ENCODE assay signal across 13 mouse cellular contexts in genomic region chr19:53008921-53009320, GRCm38 (mm10). TPM values are rescaled to one million over a fixed set of nuclear protein-coding genes. Genes with fewer than 3 reads are reported as not detected.
A peak's percentile ranks its signal among the peaks of the same experiment; 100 is the strongest.
DNase-seq lines count a peak whose midpoint lies in the region; ATAC-seq and TF ChIP-seq lines count a peak whose summit lies in the region.
"Had no signal": no experiment of that assay in that cellular context is flagged by ENCODE, and none has a peak within 500 bp of the region (broad histone marks: within the 10 kb centered on the region; RNA-seq: fewer than 3 reads in every experiment).

No protein-coding gene starts in this region.

- no peak for TF ChIP-seq CTCF in embryonic fibroblast, embryonic 13.5 days (IDR thresholded peaks at IDR 0.05; ENCODE audit: borderline replicate concordance, insufficient read depth, low read length)

- no peak for TF ChIP-seq POLR2A in embryonic fibroblast, embryonic 13.5 days (IDR thresholded peaks at IDR 0.05; ENCODE audit: low read depth, low read length)

- no peaks in the 10 kb centered on the region for H3K27me3 ChIP-seq in heart, embryonic 14.5 days (ENCODE audit: control insufficient read depth, insufficient read depth, low read length)
- no peaks in the 10 kb centered on the region for H3K27me3 ChIP-seq in lung, embryonic 16.5 days (ENCODE audit: control insufficient read depth, insufficient read depth, low read depth, low read length)
- H3K27me3 ChIP-seq in hindbrain, embryonic 10.5 days (ENCODE audit: insufficient read depth, poor library complexity, severe bottlenecking) = no peaks in the 10 kb centered on the region
- H3K27me3 ChIP-seq: midbrain, embryonic 12.5 days had no signal

- no peak for DNase-seq in heart, postnatal 4 days
- no peak for DNase-seq in lung, postnatal 4 days
- DNase-seq in hindbrain, embryonic 10.5 days (ENCODE audit: low spot score) = no peak
- DNase-seq: cerebellum, postnatal 36 days; kidney, postnatal 14 days; liver had no signal

- ATAC-seq in heart, embryonic 14.5 days (ENCODE audit: insufficient number of reproducible peaks, insufficient read depth, low FRiP score, low read depth) = no peak
- ATAC-seq in lung, embryonic 16.5 days (ENCODE audit: low read depth) = no peak
- no peak for ATAC-seq in megakaryocyte-erythroid progenitor cell, adult 5-6 weeks (replicated peaks; ENCODE audit: low FRiP score, low TSS enrichment, poor library complexity, severe bottlenecking)
- ATAC-seq: activated CD4-positive, CD25-positive, alpha-beta regulatory T cell, adult 4 months; inflammation-experienced regulatory T-cells, adult 6 months had no signal

- no peak overlapping the region for H3K9ac ChIP-seq in heart, embryonic 14.5 days (ENCODE audit: low read length)
- peak overlapping the region; percentile 8; the same call in 1 of the 2 replicates for H3K9ac ChIP-seq in lung, embryonic 16.5 days (ENCODE audit: low read length)
- H3K9ac ChIP-seq: midbrain, embryonic 12.5 days had no signal

- no peak overlapping the region for H3K4me3 ChIP-seq in heart, embryonic 14.5 days (ENCODE audit: control insufficient read depth in 1 of 2, insufficient read depth in 1 of 2, low read depth in 1 of 2, low read length in 2 of 2)
- H3K4me3 ChIP-seq in lung, embryonic 16.5 days (ENCODE audit: low read length) = no peak overlapping the region
- no peak overlapping the region for H3K4me3 ChIP-seq in embryonic fibroblast, embryonic 13.5 days (ENCODE audit: insufficient read depth, low read length)
- no peak overlapping the region for H3K4me3 ChIP-seq in hindbrain, embryonic 10.5 days
- H3K4me3 ChIP-seq: midbrain, embryonic 12.5 days had no signal

- H3K27ac ChIP-seq in heart, embryonic 14.5 days (replicated peaks in 1 of 2; ENCODE audit: control insufficient read depth in 1 of 2, insufficient read depth in 1 of 2, low read depth in 2 of 2, low read length in 2 of 2) = peak overlapping the region; percentile 92 to 94
- H3K27ac ChIP-seq in lung, embryonic 16.5 days (ENCODE audit: low read length) = peak overlapping the region; percentile 77
- H3K27ac ChIP-seq in embryonic fibroblast, embryonic 13.5 days (ENCODE audit: insufficient read depth, low read length) = peak overlapping the region; percentile 91
- no peak overlapping the region for H3K27ac ChIP-seq in hindbrain, embryonic 10.5 days
- H3K27ac ChIP-seq: midbrain, embryonic 12.5 days had no signal

- H3K4me2 ChIP-seq in heart, embryonic 14.5 days (ENCODE audit: low read length) = peak overlapping the region; percentile 34; the same call in 1 of the 2 replicates
- H3K4me2 ChIP-seq in lung, embryonic 16.5 days (ENCODE audit: low read depth, low read length) = no peak overlapping the region
- H3K4me2 ChIP-seq: midbrain, embryonic 12.5 days had no signal

- peaks cover 49 to 56% of the 10 kb centered on the region in 2 experiments for H3K4me1 ChIP-seq in heart, embryonic 14.5 days (ENCODE audit: control insufficient read depth in 2 of 2, insufficient read depth in 2 of 2, low read length in 2 of 2)
- H3K4me1 ChIP-seq in lung, embryonic 16.5 days (replicated peaks; ENCODE audit: control insufficient read depth, insufficient read depth, low read length) = peaks cover 41% of the 10 kb centered on the region
- H3K4me1 ChIP-seq in embryonic fibroblast, embryonic 13.5 days (ENCODE audit: control insufficient read depth, insufficient read depth, low read length) = peaks cover 15% of the 10 kb centered on the region
- peaks cover 6% of the 10 kb centered on the region for H3K4me1 ChIP-seq in hindbrain, embryonic 10.5 days (replicated peaks)

- H3K9me3 ChIP-seq in heart, embryonic 14.5 days (ENCODE audit: control insufficient read depth, low read length) = no peaks in the 10 kb centered on the region
- H3K9me3 ChIP-seq in lung, embryonic 16.5 days (ENCODE audit: control insufficient read depth, low read length) = no peaks in the 10 kb centered on the region
- no peaks in the 10 kb centered on the region for H3K9me3 ChIP-seq in hindbrain, embryonic 10.5 days
- H3K9me3 ChIP-seq: midbrain, embryonic 12.5 days had no signal

- WGBS in heart, embryonic 14.5 days = 59% methylated on average over 5 of the region's 5 CpGs
- WGBS in lung, embryonic 16.5 days = 45% methylated on average over 5 of the region's 5 CpGs
- 85% methylated on average over 5 of the region's 5 CpGs for WGBS in hindbrain, embryonic 10.5 days

- H3K36me3 ChIP-seq in heart, embryonic 14.5 days (ENCODE audit: control insufficient read depth, insufficient read depth, low read length) = peaks cover 89% of the 10 kb centered on the region
- peaks cover 20% of the 10 kb centered on the region for H3K36me3 ChIP-seq in lung, embryonic 16.5 days (ENCODE audit: control insufficient read depth, insufficient read depth, low read length)
- H3K36me3 ChIP-seq in hindbrain, embryonic 10.5 days = peaks cover 90% of the 10 kb centered on the region

RNA-seq across cellular contexts. Expression of gene Xpnpep1, which starts 31.1 kb away (rescaled TPM):
- polyA plus RNA-seq in heart, embryonic 14.5 days (2014; fragmentation: Nextera tagmentation; extraction: Ambion mirVana) = 151 and 159 TPM in 2 replicates
- total RNA-seq in heart, postnatal 4 days (2021) = 100 to 1,000 TPM; 156 to 158 TPM
- polyA plus RNA-seq in lung, embryonic 16.5 days (2015; fragmentation: Nextera tagmentation; extraction: Ambion mirVana) = 148 and 169 TPM in 2 replicates
- 92.1 and 102 TPM in 2 replicates for polyA plus RNA-seq in embryonic fibroblast, embryonic 13.5 days (2011; ENCODE audit: insufficient read length, low read depth, missing spikeins)
- 103 and 128 TPM in 2 replicates for total RNA-seq in megakaryocyte-erythroid progenitor cell, adult 5-6 weeks (2014; fragmentation: Nextera tagmentation)
- 73.6 and 186 TPM in 2 replicates for total RNA-seq in megakaryocyte-erythroid progenitor cell, adult 5-6 weeks (2017)
- polyA plus RNA-seq in hindbrain, embryonic 10.5 days (2016; fragmentation: Nextera tagmentation; extraction: Ambion mirVana) = 153 and 156 TPM in 2 replicates
